Mouse (Mus musculus): Measurements from ENCODE around the gene Ttll7.

Ttll7 gene

DNA sequence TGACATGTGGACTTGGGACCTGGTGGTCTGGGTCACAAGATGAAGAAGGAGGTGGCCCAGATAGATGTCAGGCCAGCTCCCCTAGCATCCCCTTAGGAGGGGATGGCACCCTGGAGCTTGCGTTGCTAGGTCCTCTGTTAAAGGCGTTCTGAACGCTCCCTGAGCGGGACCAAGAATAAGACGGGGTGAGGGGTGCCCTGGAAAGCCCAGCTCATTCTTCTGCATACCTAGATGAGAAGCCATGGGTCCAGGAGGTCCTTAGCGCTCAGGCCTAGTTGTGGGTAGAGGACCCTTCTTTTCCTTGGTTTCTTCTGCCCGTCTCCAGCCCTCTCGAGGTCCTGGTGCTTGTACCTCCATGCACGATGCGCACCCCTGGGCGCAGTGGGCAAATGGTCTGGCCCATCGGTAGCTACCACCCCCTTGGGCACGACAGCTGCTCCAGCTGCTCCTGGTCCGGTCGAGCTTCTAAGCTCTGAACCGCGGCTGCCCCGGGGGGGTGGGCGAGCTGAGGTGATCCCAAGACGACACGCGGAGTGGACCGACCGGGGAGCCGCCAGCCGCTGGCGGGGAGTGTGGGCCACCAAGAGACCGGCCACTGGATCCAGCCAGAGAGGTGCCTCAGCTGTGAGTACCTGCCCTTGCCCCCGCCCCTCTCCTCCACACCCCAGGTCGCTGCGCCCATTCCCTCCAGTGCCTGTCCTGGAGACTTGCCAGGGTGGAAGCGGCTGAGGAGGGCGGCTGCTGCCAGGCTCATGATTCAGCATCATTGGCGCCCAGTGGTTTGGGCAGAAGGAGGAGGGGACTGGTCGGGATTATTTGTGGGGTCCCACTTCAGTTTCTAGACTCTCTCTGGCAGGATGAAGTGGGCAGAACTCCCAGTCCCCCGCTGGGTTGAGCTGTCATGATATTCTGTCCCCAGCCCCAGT, at the start of gene Ttll7:
TSS of gene Ttll7 (plus strand) at position 402 of the 926 bp plus-strand sequence.
- peak; percentile 79 for DNase-seq (ENCODE audit: low spot score)

DNA sequence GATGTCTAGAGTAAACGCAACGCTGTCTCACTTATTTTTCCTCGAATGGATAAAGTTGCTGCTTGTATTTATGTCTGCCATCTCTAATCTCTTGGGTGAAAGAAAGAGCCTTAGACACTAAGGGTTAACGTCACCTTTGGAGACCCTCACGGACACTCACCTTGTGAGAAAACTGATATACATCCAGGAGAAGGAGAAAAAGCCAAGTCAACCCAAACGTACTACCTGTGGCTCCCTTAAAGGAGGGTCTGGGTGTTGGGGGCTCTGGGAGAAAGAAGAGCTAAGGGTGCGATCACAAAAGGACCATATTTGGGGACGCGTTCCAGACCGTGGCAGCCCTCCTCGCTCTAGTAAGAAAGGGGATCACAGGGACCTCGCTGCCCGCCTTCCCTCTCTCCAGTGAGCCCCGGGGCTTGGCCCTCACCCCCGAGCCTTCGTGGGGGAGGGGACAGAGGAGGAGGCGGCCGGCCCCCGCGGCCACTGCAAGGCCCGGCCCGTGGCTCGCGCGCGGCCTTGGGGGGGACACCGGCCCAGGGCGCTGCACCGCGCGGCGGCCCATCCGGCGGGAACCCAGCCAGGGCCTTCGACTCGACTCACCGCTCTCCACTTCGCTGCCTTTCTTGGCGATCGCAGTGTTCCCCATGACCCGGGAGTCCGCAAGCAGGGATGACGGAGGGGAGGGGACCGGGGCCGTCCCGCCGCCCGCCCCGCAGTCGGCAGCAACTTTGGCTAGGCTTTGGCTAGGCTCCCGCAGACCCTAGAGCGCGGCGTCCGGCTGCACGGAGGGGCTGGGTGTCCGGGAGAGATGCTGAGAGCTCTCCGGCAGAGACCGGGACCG, 39.9 kb upstream of the Ttll7 start:
- DNase-seq (ENCODE audit: low spot score) = peak; percentile 65

GRCm38 (mm10) chr3:146812901-146813393, 39.2 kb upstream of the Ttll7 start, which contains the start of gene Prkacb:
Gene Prkacb, minus strand, starts transcription at chr3:146812990.
- peak; percentile 91 for DNase-seq (ENCODE audit: low spot score)

DNA sequence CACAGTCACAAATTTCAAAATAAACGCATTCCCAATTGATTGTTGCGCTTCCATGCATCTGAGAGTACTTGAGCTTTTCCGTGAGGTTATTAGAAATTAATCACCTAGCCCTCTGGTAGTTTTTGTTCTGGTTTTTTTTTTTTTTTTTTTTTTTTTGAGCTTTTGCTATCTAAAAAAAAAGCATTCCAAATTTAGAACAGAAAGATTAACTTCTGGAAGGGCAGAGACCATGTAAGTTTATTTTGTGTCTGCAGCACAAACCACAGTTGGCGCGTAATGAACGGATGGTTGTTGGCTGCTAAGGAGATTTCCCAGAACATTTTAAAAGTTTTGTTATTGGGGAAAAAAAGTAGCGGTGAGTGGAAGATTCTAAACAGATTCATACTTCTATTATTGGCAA, 38.5 kb upstream of the Ttll7 start:
- no peak for DNase-seq (ENCODE audit: low spot score)

- DNase-seq (ENCODE audit: low spot score) = no peak
These were observed 31.4 kb upstream of the Ttll7 start for GRCm38 (mm10) chr3:146820718-146821117.

- DNase-seq (ENCODE audit: low spot score) = no peak
These were observed 9.4 kb upstream of the Ttll7 start for GRCm38 (mm10) chr3:146842766-146843165.

DNA sequence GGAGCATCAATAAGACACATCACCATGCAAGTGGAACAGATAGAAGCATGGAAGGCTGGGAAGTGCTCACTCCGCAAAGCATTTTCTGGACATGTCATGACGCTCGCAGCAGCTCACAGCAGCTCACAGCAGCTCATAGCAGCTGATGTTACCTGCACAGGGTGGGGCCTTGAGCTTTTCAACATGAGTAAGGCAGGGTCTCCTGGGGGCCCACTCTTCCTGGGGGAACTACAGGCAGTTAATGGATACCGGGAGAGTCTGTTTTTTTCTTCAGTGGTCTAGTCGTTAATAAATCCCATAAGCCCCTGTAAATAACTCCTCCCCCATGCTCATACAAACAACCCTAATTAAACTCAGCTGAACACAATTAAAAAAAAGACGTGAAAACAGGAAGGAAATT, 8.7 kb upstream of the Ttll7 start:
- DNase-seq (ENCODE audit: low spot score) = no peak

GRCm38 (mm10) chr3:146846237-146846636, 5.9 kb upstream of the Ttll7 start:
- no peak for DNase-seq (ENCODE audit: low spot score)

DNA sequence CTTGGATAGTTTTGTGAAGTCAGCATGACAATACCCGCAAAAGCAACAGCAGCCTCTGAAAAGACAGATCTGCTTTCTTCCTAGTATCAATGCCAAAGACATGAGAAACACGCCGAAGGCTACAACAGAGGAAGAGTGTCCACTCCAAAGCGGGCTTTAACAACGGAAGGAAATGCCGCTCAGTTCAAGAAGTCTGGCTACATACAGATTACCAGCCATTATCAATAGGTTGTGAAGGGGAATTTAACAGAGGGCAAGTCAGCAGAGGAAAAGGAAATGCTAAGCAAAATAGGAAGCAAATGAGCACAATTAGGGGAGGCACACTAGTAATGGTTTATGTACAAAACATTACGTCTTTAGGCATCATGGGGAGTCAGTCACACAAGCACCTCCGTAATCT, 4.1 kb upstream of the Ttll7 start:
- DNase-seq (ENCODE audit: low spot score) = no peak

DNA sequence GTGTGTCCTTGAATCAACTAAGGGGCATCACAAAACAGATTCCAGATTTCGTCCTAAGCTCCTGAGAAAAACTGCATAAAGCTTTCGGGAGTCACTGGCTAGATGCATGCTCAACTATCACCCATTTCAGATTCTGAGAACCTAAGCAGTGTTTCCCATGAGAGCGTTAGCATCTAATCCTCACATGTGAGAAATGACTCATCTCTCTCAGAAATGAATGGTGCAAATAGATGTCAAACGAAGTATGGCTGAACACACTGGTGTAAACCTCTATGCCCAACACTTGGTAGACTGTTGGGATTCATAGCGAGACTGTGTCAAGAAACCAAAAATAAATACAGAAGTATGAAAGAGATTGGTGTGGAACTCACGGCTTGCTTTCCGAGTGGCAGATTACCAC, 2.8 kb upstream of the Ttll7 start:
- DNase-seq (ENCODE audit: low spot score) = no peak

- DNase-seq (ENCODE audit: low spot score) = no peak
These were observed 2.4 kb downstream of the Ttll7 start for GRCm38 (mm10) chr3:146854473-146855087.

- DNase-seq (ENCODE audit: low spot score) = no peak
These were observed 5.2 kb downstream of the Ttll7 start for GRCm38 (mm10) chr3:146857373-146857772.

DNA sequence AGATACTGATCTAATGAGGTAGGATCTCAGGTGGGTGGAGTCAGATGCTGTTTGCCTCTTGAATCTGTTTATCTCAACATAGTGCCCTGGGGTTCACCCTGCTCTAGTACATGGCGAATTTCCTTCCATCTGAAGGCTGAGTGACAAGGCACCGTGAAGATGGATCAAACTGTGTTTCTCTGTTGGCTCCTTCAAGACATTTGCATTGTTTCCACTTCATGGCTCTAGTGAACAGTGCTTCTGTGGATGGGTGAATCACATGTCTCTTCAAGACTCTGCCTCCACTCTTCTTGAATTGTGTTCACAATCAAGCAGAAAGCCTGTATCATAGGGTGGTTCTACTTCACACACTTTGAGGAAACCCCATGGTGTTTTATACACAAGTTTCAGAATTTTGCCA, 8.1 kb downstream of the Ttll7 start:
- no peak for DNase-seq (ENCODE audit: low spot score)

DNA sequence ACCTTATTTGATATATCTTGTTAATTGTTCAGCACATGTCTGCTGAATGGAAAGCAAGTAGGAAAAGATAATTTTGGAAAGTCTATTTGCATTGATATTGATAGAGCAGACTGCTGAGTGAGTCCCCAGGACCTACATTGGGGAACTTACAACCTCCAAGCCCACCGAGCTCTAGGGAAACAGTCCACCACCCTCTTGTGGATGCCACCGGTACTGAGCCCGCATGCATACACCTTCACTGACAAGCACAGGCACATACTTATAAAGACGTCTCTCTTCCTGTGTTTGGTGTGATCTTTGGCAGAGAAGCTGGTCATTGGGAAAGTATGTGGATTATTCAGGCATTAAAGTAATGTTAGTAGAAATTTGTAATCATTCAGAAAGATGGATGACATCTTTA, 14.4 kb downstream of the Ttll7 start:
- DNase-seq (ENCODE audit: low spot score) = no peak

- no peak for DNase-seq (ENCODE audit: low spot score)
These were observed 19.8 kb downstream of the Ttll7 start for GRCm38 (mm10) chr3:146871954-146872353.

DNA sequence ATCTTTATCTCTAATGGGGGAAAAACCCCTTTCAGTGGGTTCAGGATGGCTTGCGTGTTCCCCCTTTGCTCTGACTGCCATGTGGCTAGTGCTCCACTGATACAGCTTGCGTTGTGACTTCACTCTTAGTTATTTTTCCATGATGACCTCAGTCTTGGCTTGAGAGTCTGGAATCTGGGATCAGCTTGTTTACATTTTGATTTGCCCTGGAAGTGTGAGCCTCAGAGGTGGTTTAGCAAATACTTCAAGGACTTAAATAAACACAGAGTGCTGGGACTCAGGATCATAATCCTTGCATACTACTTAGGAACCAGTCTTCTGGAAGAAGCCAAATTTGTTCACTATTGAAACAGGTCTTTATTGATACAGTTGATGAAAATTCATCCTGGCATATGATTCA, 23.8 kb downstream of the Ttll7 start:
- DNase-seq (ENCODE audit: low spot score) = no peak

DNA sequence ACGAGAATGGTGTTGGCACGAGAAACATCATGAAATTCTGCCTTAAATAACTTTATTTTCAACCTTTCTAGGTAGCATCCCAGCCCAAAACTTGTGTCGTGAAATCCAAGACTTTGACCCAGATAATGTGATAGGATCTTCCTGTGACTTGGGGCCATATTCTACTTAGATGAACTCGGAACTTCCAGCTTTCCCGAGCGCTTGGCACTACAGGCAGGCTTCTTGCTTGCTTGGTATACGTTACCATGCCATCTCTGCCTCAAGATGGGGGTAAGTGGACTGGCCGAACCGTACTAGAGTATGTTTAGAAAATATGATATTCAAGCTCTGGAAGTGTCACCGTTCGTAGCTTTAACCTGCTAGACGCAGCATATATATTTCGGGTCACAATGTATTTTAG, 41.8 kb downstream of the Ttll7 start:
- DNase-seq (ENCODE audit: low spot score) = no peak

GRCm38 (mm10) chr3:146896581-146896980, 44.4 kb downstream of the Ttll7 start:
- DNase-seq (ENCODE audit: low spot score) = no peak

GRCm38 (mm10) chr3:146900094-146900493, 47.9 kb downstream of the Ttll7 start:
- DNase-seq (ENCODE audit: low spot score) = no peak

DNA sequence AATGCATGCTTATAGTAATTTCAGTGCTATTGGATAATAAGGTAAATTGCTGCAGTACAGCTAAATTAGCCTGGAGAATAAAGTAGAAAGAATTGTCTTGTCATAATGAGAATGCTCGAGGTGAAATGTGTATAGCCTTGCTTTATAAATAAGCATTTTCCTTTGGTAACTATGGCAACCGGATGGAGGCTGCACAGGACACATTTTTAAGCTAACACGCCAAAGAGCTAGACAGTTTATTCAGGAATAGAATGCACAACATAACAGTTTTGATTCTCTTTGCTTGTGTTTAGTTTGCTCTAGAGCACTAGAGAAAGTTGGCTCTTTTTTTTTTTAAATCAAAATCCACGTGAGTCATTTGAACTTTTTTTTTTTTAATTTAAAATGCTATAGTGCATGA, 49.6 kb downstream of the Ttll7 start:
- DNase-seq (ENCODE audit: low spot score) = no peak

- no peak for DNase-seq (ENCODE audit: low spot score)
These were observed 53.4 kb downstream of the Ttll7 start for GRCm38 (mm10) chr3:146905606-146906005.

DNA sequence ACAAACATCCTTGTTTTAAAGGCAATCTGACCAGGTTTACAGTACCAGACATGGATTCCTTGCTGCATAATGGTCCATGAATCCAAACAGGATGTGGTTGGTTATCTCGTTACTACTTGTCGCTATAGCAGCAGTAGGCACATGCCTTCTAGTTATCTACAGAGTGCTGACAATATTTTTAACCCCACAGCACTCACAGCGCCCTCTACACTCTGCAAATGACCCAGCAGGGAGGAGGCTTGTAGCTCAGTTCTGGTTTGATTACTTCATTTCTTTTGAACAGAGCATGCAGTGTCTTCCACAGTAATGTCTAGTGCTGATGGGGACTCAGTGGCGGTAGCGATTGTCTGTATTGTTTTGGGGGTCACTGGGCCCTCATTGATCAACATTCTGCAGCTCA, 56.8 kb downstream of the Ttll7 start:
- DNase-seq (ENCODE audit: low spot score) = no peak

All from ovary, postnatal 36 days (tissue).